Mouse (Mus musculus) heart, adult 8-10 months (tissue): ENCODE measurements around the gene Hint1. TPM values are rescaled to one million over a fixed set of nuclear protein-coding genes. Genes with fewer than 3 reads are reported as not detected.
"Not testable (repeated sequence)": the region's sequence is repeated elsewhere in the genome, so short reads cannot be mapped to it uniquely, and the experiment has no call there.

Experiments used
- DNase-seq: peaks from one replicate; pipeline ENCODE4 v3.0.0; 2022; ENCODE audit warnings: low spot score
- total RNA-seq, 4 experiments: library from RNA; stranded (reverse); gene quantifications; 2 replicates each; pipeline ENCODE4 v1.2.4; 2022

The Hint1 gene
- total RNA-seq: 100 to 1,000 TPM; 213 to 341 (median 275) TPM

DNA sequence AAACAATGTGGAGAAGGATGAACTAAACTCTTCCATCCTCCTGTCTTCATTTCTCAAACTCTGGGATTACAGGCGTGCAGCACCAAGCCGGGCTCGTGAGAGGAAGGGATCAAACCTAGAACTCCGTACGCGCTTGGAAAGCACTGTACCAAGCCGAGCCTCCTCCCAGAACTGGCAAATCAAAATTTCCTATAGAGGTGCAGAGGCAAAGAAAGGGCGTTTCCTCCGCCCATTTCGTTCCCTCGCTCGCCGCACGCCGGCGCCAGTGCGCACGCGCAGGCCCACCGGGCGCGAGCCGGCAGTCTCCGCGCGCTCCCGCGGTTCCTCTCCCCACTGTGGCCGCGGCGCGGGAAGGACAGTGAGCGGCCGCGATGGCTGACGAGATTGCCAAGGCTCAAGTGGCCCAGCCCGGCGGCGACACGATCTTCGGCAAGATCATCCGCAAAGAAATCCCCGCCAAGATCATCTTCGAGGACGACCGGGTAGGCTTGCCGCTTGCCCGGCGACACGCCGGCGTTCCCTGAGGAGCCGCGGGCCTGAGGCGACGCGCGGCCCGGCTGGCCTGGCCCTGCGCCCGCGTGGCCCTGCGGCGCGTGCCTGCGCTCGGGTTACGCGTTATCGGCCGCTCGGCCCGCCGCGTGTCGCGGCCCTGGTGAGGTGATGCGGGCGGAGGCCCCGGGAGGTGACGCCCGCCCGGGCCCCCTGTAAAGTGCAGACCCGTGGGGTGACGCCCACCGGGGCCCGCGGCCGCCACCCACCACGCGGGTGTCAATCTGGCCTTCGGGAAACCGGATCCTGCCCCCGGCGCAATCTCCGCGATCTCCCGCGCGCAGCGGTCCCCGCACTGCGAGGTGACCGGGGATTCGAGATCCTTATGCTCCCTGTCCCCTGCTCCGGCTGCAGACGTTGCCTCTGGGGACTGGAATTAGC lies at the start of gene Hint1:
Hint1 (plus strand) TSS at position 265 of the 930 bp plus-strand sequence.
- peak; percentile 93 for DNase-seq

DNA sequence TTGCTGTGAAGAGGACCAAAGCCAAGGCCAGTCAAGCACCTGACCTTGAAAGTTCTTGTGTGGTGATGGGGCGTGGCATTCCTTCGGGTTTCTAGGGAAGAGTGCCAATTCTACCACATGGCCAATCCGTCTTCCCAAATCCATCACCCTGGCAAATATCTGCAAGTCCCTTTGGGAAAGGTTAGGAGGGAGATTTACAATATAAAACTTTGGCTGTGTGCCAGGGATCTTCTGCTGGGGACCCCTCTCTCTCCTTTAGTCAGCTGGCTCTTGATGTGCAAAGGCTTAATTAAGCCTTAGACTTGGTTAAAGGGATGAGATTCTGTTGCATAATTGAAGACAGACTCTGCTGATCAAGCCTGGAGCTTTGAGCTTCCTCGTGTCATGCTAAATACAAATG lies 48.7 kb upstream of the Hint1 start:
- DNase-seq: no peak

DNA sequence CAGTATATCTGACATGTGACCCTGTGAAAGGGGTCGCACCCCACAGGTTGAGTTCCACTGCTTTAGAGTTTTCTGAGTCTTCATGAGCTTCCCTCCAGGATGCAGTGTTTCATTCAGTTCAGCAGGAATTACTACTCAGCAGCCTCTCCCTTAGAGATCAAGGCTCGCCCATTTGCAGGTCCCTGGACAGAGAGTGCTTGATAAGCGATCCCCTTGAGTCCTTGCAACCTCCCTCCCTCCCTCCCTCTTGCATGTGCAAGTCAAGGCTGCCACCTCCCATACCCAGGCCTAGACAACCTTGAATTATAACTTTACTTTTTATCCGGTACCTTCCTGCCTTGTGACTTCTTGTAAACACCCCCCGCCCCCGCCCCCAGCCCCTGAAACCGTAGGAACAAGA lies 46.7 kb upstream of the Hint1 start:
- DNase-seq: no peak

DNA sequence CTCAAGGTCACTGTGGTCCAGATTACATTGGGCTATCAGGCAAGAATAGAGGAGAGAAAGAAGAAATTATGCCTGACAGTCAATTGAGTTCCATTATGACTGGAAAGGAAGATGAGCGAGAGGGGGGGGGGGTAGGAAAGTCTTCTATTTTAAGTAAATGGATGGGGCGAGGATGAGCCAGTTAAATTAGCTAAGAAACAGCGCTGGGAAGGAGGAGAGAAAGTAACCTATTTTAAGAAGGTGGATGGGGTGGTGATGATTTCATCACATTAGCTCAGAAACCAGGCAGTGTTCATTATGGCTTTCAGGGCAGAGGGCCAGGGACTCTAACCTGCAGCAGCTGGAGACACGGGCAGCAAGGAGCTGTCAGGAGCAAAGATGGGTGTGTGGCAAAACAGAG lies 42.7 kb upstream of the Hint1 start:
- no peak for DNase-seq

DNA sequence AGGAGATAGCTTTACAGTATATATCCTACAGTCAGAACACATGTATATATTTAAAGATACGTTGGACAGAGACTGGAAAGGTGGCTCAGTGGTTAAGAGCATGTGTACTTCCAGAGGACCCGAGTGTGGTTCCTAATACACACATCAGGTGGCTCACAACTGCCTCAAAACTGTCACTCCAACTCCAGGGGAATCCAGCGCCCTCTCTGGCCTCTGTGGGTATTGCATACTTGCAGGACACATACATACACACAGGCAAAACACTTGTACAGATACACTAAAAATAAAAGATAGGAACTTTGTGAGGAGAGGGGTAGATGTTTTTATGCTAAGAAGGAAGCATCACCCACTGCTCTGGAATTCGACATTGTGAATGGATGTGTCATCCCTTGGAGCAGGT lies 40.4 kb upstream of the Hint1 start:
- DNase-seq: no peak

DNA sequence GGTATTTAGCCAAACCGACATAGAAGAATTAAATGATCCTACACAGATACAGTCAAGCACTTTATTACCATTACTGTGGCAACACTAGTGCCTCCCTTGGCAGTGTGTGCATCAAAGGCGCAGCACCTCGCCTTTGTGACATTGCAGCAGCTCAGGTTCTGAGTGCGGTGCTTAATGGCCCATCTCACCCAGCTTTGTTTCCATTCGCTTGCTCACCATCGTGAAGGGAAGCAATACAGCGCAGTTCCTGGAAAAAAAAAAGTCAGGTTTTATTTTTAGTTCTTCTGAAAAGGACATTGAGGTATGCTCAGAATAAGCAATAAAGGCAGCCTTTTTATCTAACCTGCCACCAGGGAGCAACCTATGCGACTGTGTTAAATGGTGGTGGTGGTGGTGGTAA lies 39.4 kb upstream of the Hint1 start:
- no peak for DNase-seq

DNA sequence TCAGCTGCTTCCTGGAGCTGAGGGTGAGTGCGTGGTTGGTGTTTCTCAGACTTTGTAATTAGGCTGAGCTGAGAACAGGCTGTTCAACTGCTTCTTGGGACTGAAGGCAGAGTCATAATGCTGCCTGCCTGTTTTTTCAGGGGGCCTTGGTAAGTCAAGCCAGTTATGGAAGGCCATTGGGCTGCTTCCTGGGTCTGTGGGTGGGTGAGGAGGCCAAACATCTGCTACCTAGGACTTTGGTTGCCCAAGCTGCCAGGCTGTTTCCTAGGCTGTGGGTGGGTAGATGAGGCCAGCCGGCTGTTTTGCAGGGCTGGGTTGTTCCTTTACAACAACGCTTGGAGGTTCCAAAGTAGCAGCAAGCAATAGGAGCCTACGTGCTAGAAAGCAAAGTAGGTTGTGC lies 32.4 kb upstream of the Hint1 start:
- no peak for DNase-seq

DNA sequence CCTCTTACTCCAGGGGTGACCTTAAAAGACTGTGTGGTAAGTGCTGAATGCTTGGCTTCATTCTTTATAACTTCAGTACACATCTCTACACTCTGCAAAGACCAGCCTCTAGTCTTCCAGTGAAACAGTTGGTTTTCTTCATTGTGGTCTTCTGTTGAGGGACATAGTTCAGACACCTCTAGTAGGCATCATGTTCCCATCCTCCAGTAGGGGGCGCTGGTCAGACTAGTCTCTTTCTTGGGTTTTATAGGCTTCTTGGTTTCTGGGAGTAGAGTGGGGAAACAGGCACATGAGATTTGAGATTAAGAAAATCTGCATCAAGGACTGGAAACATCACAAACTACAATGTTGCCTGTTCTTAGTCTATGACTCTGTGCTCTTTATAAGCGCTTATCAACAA lies 31.6 kb upstream of the Hint1 start:
- DNase-seq: no peak

DNA sequence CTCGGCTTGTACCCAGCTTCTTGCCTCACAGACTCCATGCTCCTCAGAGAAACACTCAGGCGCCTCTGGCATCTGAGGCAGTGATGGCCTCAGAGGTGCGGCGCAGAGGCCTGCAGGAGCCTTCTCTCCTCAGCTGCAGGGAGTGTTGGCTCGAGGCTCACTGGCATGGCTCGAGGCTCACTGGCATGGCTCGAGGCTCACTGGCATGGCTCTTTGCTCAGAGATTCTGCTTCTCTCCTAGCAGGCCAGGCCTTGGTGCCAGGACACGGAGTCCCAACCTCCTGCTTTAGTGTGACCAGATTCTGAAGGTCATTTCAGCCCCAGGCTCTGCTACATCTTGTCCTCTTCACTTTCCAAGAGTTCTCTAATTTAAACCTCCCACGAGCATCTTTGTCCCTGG lies 30.1 kb upstream of the Hint1 start:
- no peak for DNase-seq

DNA sequence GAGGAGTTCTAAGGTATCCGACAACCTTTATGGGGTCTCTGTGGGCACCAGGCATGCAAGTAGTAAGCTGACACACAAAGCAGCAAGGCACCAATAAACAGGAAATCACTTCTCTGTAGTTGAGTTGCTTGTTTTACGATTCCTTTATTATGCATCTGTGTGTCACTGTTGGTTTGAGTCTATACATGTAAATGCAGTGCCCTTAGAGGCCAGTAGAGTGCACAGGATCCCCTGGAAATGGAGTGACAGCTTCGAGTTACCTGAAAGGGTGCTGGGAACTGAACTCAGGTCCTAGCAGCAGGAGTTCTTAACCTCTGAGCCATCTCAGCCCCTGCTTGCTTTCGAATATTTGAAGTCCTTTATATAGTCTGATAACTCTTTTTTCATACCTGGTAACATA lies 26.5 kb upstream of the Hint1 start:
- no peak for DNase-seq

DNA sequence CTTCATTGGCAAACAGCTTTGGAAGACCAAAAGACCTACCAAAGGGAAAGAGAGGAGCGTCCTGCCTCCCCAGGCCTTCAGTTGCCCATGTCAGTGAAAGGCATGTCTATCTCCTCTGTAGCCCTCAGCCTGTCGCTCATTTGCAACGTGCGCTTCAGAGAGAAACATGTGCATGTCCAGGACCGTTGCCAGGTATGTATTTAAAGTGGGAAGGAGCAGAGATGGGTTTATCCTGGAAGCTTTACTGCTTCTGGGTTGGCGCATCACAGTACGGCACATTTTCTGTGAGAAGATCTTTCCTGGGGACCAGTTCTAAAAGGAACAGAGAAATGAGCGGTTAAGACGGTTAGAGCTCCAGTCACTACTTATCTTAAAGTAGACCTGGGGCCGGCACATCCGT lies 25.3 kb upstream of the Hint1 start:
- no peak for DNase-seq

DNA sequence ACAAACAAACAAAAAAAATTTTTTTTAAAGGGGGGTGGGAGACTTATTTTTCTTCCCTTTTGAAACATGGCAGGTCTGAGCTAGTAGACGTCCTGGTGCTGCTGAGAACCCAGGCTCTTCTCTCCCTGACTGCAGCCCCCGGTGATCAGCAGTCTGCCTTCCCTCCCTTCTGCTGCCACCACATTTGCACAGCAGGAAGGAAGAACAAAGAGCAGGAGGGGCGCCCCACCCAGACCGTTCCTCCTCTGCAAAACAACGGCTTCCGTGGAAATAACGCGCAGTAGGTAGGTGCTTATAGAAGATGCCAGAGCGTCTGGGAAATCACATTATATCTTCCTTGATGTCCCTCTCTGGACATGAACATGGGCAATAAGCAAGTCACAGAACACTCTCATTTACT lies 21.8 kb upstream of the Hint1 start:
- DNase-seq: no peak

DNA sequence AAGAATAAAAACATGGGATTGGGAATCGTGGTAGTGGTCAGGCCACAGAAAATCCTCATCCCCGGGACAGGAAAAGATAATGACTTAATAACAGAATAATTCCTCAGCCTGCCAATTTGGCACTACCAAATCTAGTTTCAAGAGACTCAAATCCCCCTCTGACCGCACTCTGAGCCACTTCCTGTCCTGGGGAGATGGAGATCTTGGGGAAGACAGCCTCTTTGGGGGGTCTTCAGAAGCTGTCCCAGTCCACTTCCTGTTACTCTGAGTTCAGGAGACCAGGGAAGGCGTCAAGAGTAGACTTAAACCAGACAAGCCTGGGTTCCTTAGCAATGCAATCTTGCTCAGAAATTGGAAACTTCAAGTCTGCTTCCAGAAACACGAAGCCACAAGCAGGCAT lies 21.2 kb upstream of the Hint1 start:
- DNase-seq: no peak

DNA sequence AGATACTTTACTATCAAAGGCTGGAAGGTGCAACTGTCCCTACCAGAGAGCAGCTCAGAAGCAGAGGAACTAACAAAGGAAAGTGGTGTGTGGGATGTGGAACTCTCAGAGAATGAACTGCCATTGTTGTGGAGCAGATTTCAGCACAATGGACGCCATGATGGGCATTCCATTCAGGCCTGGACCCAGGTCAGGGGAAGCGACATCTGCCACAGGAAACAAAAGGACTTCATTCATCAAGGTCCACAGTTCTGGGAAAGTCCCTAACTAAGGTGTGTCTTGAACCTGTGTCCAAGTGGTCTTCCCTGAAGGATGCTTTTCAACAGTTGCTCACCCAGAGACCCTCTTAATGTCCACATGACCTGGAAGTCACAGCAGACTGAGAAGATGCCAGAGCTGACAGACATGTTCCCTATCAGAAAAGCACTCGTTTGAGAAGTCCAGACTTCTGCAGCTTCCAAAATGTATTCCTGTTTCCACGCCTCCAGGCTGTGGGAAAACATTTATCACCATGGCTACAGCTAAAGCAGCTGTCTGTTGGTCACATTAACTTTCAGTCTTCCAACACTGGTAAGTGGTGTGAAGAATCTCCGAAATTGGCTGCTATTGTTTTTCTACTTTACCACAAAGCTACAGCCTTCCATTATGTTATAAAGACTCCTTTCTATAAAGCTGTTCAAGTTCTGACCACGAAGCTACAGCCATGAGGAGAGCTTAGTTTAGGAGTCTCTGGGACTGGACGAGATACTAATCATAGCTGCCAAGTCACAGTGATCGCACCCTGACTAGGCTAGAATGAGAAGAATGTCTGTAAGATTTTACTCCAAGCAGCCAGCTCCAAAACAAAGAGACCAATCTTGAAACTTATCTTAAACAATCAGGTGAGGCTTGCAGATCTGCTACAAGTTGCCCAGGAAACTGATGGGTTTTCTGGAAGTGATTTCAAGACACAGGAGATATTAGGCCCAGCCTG lies 20.4 kb upstream of the Hint1 start:
- no peak for DNase-seq

DNA sequence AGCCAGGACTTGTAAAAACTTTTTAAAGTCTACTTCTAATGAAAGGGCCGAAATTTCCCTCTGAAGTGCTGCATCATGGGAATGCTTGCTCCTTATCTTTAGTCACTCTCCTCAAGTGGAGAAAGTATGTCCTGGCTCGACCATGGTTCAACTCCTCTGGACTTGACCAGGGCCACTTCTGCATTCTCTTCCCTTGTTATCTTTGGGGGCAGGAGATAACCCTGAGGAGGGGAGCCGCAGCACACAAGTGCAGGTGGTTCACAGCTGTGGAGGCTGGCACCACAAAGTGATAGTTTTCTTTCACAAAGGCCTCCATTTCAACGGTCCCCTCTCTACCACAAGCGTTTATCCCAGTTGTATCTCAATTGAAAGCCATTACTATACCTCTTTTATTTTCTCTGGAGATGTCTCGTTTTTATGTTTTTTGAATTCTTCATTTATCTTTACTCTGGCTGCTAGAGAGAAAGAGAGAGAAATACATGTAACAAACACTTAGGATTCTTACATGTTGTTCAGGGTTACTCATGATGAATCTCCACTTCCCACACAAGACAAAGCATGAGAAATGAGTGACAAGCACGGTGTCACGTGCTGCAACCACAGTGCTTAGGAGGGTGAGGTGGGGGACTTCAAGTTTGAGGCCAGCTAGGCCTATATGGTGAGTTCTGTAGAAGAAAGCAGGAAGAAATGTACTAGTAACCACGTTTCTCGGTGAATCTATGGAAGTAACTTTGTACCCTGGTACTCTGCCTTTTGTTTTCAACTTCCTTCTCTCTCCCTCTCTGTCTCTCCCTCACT lies 16.0 kb upstream of the Hint1 start:
- no peak for DNase-seq

DNA sequence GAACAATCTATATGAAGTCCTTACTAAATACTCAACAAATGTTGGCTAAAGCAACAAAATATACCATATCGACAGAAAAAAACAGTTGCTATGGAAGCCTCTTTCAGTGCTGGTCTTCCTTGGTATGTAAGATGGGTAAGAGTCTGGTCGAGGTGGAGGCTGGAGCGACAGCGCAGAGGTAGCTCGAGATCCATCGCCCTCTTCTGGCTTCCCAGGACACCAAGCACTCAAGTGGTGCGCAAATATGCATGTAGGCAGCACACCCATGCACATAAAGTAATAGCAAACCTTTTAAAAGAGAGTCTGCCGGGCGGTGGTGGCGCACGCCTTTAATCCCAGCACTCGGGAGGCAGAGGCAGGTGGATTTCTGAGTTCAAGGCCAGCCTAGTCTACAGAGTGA lies 14.5 kb upstream of the Hint1 start:
- DNase-seq: no peak

DNA sequence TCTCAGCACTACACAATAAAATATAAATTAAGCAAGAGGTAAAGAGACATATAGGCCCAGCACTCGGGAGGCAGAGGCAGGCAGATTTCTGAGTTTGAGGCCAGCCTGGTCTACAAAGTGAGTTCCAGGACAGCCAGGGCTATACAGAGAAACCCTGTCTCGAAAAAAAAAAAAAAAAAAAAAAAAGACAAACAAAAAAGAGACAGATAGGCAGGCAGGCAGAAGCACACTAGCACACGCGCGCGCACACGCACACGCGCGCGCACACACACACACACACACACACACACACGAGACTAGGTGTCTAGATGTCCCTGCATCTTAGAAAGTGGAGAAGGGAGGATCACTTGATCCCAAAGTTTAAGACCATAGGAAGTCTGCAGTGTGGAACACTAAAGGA lies 7.3 kb upstream of the Hint1 start:
- not testable (repeated sequence) for DNase-seq

DNA sequence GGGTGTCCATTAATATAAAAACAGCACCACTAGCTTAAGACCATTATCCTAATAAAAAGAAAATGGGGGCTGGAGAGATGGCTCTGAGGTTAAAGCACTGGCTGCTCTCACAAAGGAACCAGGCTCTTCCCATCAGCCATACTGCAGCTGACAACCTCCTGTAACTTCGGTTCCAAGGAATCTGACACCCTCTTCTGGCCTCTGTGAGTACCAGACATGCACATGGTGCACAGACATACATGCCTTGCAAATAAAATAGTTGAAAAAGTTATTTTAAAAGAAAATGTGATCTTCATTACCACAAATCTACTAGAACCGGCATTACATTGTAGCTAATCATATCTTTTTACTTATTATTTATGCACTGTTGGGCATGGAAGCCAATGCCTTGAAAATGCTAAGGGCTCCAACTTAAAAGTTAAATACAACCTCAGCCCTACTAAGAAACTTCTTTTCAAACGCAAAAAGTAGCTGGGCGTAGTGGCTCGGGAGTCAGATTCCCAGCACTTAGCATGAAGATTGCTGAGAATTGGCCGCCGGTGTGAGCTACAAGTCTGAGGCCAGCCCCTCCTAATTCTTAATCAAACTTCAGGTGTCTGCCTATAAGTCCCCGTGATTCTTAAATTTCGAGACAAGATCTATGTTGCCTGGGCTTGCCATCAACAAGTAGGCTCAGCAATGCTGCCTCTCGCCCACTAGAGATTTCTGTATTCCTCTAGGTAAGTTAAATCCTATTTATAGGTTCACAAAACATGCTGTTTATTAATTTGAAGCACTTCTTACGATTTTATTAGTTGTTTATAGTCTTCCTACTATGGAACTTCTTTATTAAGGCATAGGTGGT lies 6.6 kb upstream of the Hint1 start:
- no peak for DNase-seq

DNA sequence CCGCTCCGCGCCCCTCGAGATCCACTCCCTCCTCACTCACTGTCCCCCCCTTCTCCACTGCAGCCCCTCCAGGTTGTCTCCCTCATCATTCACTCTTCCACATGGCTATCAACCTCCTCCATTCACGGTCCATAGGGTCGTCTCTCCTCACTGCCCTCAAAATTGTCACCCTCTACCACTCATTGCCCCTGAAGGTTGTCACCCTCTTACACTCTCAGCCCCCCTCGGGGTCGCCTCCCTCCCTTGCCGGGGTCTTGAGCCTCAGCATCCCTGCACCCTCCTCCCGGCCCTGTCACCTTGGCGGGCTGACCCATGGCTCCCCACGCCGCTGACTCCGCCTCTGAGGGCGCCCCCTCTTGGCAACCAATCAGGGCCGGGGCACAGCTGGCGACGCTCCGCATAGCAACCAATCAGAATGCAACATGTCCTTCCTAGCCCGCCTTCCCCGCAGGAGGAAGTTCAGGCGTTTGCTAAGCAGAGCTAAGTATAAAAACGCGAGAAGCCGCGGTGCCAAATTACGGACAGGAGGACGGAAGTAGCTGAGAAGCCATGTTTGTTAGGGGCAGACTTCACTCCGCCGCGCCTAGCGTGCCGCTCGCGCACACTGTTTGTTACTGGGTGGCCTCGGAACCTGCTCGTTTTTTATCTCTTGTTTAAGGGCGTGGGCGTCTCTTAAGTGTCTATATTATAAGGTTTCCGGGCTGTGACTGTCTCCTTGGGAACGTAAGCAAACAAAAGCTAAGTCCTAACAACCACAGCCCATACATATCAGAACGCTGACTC lies 5.7 kb upstream of the Hint1 start, which contains the start of gene Lyrm7:
Lyrm7 (minus strand) TSS at position 661 of the 783 bp plus-strand sequence.
- DNase-seq: peak; percentile 98
